Mouse (Mus musculus) ES-E14 (cell line): ENCODE measurements around the gene Ganab. TPM values are rescaled to one million over a fixed set of nuclear protein-coding genes. Genes with fewer than 3 reads are reported as not detected.

Experiments used
- DNase-seq: peaks from one replicate; pipeline ENCODE4 v3.0.0-alpha.2; 2013; ENCODE audit warnings: low read depth, low spot score
- H3K27ac ChIP-seq: 2 replicates; pipeline ENCODE4 v1.5.1; 2012; ENCODE audit warnings: low read depth, mild to moderate bottlenecking, low read length, moderate library complexity, mixed read lengths; ENCODE audit not compliant: poor library complexity, insufficient read depth, severe bottlenecking
- H3K36me3 ChIP-seq: 2 replicates; pipeline ENCODE4 v1.6.1; 2012; ENCODE audit warnings: mild to moderate bottlenecking, low read length, moderate library complexity, mixed read lengths; ENCODE audit not compliant: control insufficient read depth, poor library complexity, insufficient read depth, severe bottlenecking
- H3K4me1 ChIP-seq, 2 experiments: fragments of 150-350 bp in 1 of 2; sonication (generic) in 1 of 2; 2 replicates each; pipeline ENCODE4 v1.6.1; 2012; ENCODE audit warnings: low read length in 2 of 2, mild to moderate bottlenecking in 1 of 2, mixed read lengths in 1 of 2; ENCODE audit not compliant: control insufficient read depth in 2 of 2, insufficient read depth in 2 of 2, poor library complexity in 1 of 2
- H3K4me3 ChIP-seq, 2 experiments: fragments of 150-350 bp in 1 of 2; sonication (generic) in 1 of 2; 2 replicates each; pipeline ENCODE4 v1.5.1; 2012; ENCODE audit warnings: low read length in 2 of 2, low read depth in 1 of 2, mild to moderate bottlenecking in 1 of 2, mixed read lengths in 1 of 2; ENCODE audit not compliant: insufficient read depth in 1 of 2, poor library complexity in 1 of 2, severe bottlenecking in 1 of 2
- H3K9ac ChIP-seq: 2 replicates; pipeline ENCODE4 v1.6.1; 2012; ENCODE audit warnings: low read depth, mild to moderate bottlenecking, low read length, mixed read lengths; ENCODE audit not compliant: poor library complexity, insufficient read depth, severe bottlenecking
- H3K9me3 ChIP-seq: fragments of 150-350 bp; sonication (generic); 2 replicates; pipeline ENCODE4 v1.6.1; 2012; ENCODE audit warnings: low read depth, mild to moderate bottlenecking, low read length; ENCODE audit not compliant: control insufficient read depth, insufficient read depth
- CHD2 ChIP-seq: IDR thresholded peaks from 2 replicates; pipeline ENCODE4 v1.6.1; 2014; ENCODE audit warnings: mild to moderate bottlenecking, low read depth, low read length, inconsistent platforms
- HCFC1 ChIP-seq: IDR thresholded peaks from 2 replicates; pipeline ENCODE4 v1.6.1; 2012; ENCODE audit warnings: low read length, inconsistent platforms, borderline replicate concordance; ENCODE audit not compliant: insufficient read depth
- MAFK ChIP-seq: IDR thresholded peaks from 2 replicates; pipeline ENCODE4 v1.6.1; 2014; ENCODE audit warnings: mild to moderate bottlenecking, low read depth, low read length, inconsistent platforms; ENCODE audit not compliant: insufficient read depth
- ZC3H11A ChIP-seq: IDR thresholded peaks from 2 replicates; pipeline ENCODE4 v1.6.1; 2012; ENCODE audit warnings: low read depth, mild to moderate bottlenecking, inconsistent platforms, low read length, borderline replicate concordance
- ZNF384 ChIP-seq: IDR thresholded peaks from 2 replicates; pipeline ENCODE4 v1.6.1; 2012; ENCODE audit warnings: low read depth, low read length, inconsistent platforms
- in situ Hi-C, 2 experiments: fragments of 600-800 bp; cut with MboI; formaldehyde crosslinking; loops; one replicate each; pipeline ENCODE4 v1.15.1; 2025; ENCODE audit warnings: low sequenced_read_pairs in 2 of 2, inconsistent platforms in 1 of 2; ENCODE audit not compliant: unreplicated experiment in 2 of 2
- total RNA-seq: library from RNA; depleted of rRNA; stranded (reverse); fragments of 300-350 nt; gene quantifications from 2 replicates; pipeline ENCODE4 v1.2.3, GENCODE M21; 2012

The Ganab gene
- total RNA-seq, 1 experiment, result 321 TPM

- Histone ChIP-seq H3K9me3 (no peaks in the 10 kb centered on the region), H3K27ac (no peak overlapping the region), H3K9ac (no peak overlapping the region), H3K36me3 (peaks cover 61% of the 10 kb centered on the region), H3K4me3 (no peak overlapping the region), H3K4me1 (peaks cover 5 to 6% of the 10 kb centered on the region in 2 experiments; a peak in 3 of 4 replicates)
- no peak for DNase-seq
- no peak for TF ChIP-seq MAFK
- no peak for TF ChIP-seq HCFC1
- no peak for TF ChIP-seq ZNF384
- TF ChIP-seq CHD2, result no peak
- TF ChIP-seq ZC3H11A, result no peak
- in situ Hi-C loops, result no loop called here
These were observed 49.1 kb downstream of the Ganab start for GRCm38 (mm10) chr19:8946929-8947328.

- in situ Hi-C loops, result no loop called here
- no peak overlapping the region for H3K9ac ChIP-seq
- no peak overlapping the region for H3K4me3 ChIP-seq
- DNase-seq, result no peak
- peaks cover 57% of the 10 kb centered on the region for H3K36me3 ChIP-seq
- H3K27ac ChIP-seq, result no peak overlapping the region
- no peak for TF ChIP-seq ZNF384
- no peak for TF ChIP-seq CHD2
- no peaks in the 10 kb centered on the region for H3K4me1 ChIP-seq
- no peaks in the 10 kb centered on the region for H3K9me3 ChIP-seq
These were observed 52.3 kb downstream of the Ganab start for GRCm38 (mm10) chr19:8950190-8950589.

- no peak for DNase-seq
- H3K4me3 ChIP-seq, result no peak overlapping the region
- in situ Hi-C loops, result no loop called here
- H3K9ac ChIP-seq, result no peak overlapping the region
- peaks cover 42% of the 10 kb centered on the region for H3K36me3 ChIP-seq
- no peaks in the 10 kb centered on the region for H3K9me3 ChIP-seq
- H3K27ac ChIP-seq, result no peak overlapping the region
- H3K4me1 ChIP-seq, result no peaks in the 10 kb centered on the region
- TF ChIP-seq MAFK (no peak), HCFC1 (no peak), CHD2 (no peak), ZNF384 (no peak), ZC3H11A (no peak)
These were observed 54.4 kb downstream of the Ganab start for GRCm38 (mm10) chr19:8952241-8952640.

- DNase-seq, result peak; percentile 96
- H3K4me1 ChIP-seq, result no peaks in the 10 kb centered on the region
- peaks cover 30% of the 10 kb centered on the region for H3K36me3 ChIP-seq
- H3K4me3 ChIP-seq, result peak within 1 kb of the TSS; percentile 95 to 97
- H3K9ac ChIP-seq, result peak within 1 kb of the TSS; percentile 97
- TF ChIP-seq MAFK, result 0 out of 2 replicates have a peak, but pooled peaks have one; percentile 19
- peak; percentile 83; the same call in 1 of the 2 replicates for TF ChIP-seq CHD2
- TF ChIP-seq ZNF384, result no peak
- TF ChIP-seq HCFC1, result peak; percentile 93
- no peak for TF ChIP-seq ZC3H11A
- H3K9me3 ChIP-seq, result no peaks in the 10 kb centered on the region
- H3K27ac ChIP-seq, result peak within 1 kb of the TSS; percentile 87
- in situ Hi-C loops, result no loop called here
These were observed 55.5 kb downstream of the Ganab start, which contains the start of gene Tut1 for GRCm38 (mm10) chr19:8953135-8954039. Gene Tut1, plus strand, starts transcription at chr19:8953847.

GRCm38 (mm10) chr19:8954171-8954570, 56.3 kb downstream of the Ganab start:
- H3K4me1 ChIP-seq, result no peaks in the 10 kb centered on the region
- no peak overlapping the region for H3K27ac ChIP-seq
- no peaks in the 10 kb centered on the region for H3K9me3 ChIP-seq
- no peak for DNase-seq
- in situ Hi-C loops, result no loop called here
- peak overlapping the region; percentile 95 to 97 for H3K4me3 ChIP-seq
- H3K9ac ChIP-seq, result peak overlapping the region; percentile 97
- TF ChIP-seq ZC3H11A (no peak), HCFC1 (no peak), MAFK (no peak), ZNF384 (no peak), CHD2 (no peak)
- peaks cover 29% of the 10 kb centered on the region for H3K36me3 ChIP-seq
